Mouse (Mus musculus): ENCODE data around the gene Blm. TPM values are rescaled to one million over a fixed set of nuclear protein-coding genes. Genes with fewer than 3 reads are reported as not detected.

Gene Blm
- polyA plus RNA-seq, 1 experiment from 2014 or later, result 27.7 TPM

DNA sequence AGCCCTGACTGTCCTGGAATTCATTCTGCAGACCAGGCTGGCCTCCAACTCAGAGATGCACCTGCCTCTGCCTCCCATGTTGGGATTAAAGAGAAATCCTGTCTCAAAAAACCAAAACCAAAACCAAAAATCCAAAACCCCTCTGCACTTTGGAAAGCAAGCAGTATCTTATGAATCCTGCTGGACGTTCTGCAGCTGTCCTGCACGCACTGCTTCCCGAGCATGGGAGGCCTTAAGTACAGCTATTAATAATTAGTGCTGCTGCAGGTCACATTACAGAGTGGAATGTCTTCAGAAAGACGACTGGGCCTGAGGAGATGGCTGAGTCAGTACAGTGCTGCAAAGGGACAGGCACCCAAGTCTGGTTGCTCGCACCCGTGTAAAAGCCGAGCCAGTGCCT is 73.0 kb downstream of the Blm start:
- no peaks in the 10 kb centered on the region for H3K27me3 ChIP-seq (ENCODE audit: control insufficient read depth, insufficient read depth, low read length)
- WGBS (ENCODE audit: insufficient replicate concordance), result 82% methylated on average over 7 of the region's 7 CpGs
- peaks cover 12% of the 10 kb centered on the region for H3K4me1 ChIP-seq (ENCODE audit: control insufficient read depth, insufficient read depth, low read length)
- no peaks in the 10 kb centered on the region for H3K9me3 ChIP-seq (replicated peaks; ENCODE audit: control insufficient read depth, low read length)
- H3K36me3 ChIP-seq (ENCODE audit: control insufficient read depth, insufficient read depth, low read length), result 0 out of 2 replicates have a peak, but pooled peaks cover 3% of the 10 kb centered on the region
- no peak for ATAC-seq (replicated peaks; ENCODE audit: insufficient number of reproducible peaks, low FRiP score, low TSS enrichment)
- H3K4me3 ChIP-seq (ENCODE audit: low read depth, low read length), result no peak overlapping the region
- no peak overlapping the region for H3K4me2 ChIP-seq
- no peak overlapping the region for H3K9ac ChIP-seq (ENCODE audit: low read depth, low read length)
- no peak overlapping the region for H3K27ac ChIP-seq (ENCODE audit: low read depth, low read length)

DNA sequence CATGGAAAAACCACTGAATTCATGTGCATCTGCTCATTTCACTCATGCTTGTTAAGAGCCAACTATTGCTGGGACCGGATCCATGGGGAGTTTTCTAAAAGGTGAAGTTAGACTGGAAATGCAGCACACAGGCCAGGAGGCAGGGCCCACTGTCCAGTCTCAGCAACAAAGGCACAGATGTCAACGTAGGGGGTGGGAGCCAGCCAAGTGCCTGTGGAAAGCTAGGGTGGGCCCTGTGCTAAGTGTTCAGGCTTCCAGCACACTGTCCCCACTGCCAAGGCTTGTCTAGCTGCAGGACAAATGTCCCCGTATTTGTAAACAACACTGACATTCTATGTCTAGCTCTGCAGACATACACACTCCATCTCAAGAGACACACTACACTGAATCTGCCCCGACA is 74.0 kb downstream of the Blm start:
- Histone ChIP-seq H3K36me3 (ENCODE audit: control insufficient read depth, insufficient read depth, low read length) (0 out of 2 replicates have a peak, but pooled peaks cover 3% of the 10 kb centered on the region), H3K27ac (ENCODE audit: low read depth, low read length) (no peak overlapping the region), H3K4me3 (ENCODE audit: low read depth, low read length) (no peak overlapping the region), H3K27me3 (ENCODE audit: control insufficient read depth, insufficient read depth, low read length) (no peaks in the 10 kb centered on the region), H3K9me3 (replicated peaks; ENCODE audit: control insufficient read depth, low read length) (no peaks in the 10 kb centered on the region), H3K4me1 (ENCODE audit: control insufficient read depth, insufficient read depth, low read length) (peaks cover 19% of the 10 kb centered on the region), H3K4me2 (no peak overlapping the region), H3K9ac (ENCODE audit: low read depth, low read length) (no peak overlapping the region)
- 85% methylated on average over 4 of the region's 4 CpGs for WGBS (ENCODE audit: insufficient replicate concordance)
- ATAC-seq (replicated peaks; ENCODE audit: insufficient number of reproducible peaks, low FRiP score, low TSS enrichment), result no peak

DNA sequence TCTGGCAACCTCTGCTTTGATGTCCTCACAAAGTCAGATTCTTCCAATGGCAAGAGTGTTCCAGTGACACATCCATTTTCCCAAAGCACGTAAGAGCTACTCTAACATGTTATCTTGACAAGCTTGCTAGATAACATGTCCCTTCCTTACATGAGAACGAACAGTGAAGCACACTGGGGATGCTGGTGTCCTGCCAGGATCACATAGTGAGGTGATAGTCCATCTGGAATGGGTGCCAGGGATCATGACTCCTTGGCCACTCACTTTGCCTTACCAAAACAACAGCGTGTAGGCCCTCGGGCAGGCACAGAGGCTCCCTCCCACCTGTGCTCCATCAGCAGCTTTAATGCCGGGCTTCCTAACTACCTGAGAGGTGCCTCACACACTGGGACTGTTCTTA is 74.7 kb downstream of the Blm start:
- Histone ChIP-seq H3K9me3 (replicated peaks; ENCODE audit: control insufficient read depth, low read length) (no peaks in the 10 kb centered on the region), H3K27me3 (ENCODE audit: control insufficient read depth, insufficient read depth, low read length) (no peaks in the 10 kb centered on the region), H3K27ac (ENCODE audit: low read depth, low read length) (no peak overlapping the region), H3K4me3 (ENCODE audit: low read depth, low read length) (no peak overlapping the region), H3K9ac (ENCODE audit: low read depth, low read length) (no peak overlapping the region), H3K36me3 (ENCODE audit: control insufficient read depth, insufficient read depth, low read length) (0 out of 2 replicates have a peak, but pooled peaks cover 3% of the 10 kb centered on the region), H3K4me2 (no peak overlapping the region), H3K4me1 (ENCODE audit: control insufficient read depth, insufficient read depth, low read length) (peaks cover 19% of the 10 kb centered on the region)
- no peak for ATAC-seq (replicated peaks; ENCODE audit: insufficient number of reproducible peaks, low FRiP score, low TSS enrichment)
- WGBS (ENCODE audit: insufficient replicate concordance), result 64% methylated on average over 5 of the region's 5 CpGs

DNA sequence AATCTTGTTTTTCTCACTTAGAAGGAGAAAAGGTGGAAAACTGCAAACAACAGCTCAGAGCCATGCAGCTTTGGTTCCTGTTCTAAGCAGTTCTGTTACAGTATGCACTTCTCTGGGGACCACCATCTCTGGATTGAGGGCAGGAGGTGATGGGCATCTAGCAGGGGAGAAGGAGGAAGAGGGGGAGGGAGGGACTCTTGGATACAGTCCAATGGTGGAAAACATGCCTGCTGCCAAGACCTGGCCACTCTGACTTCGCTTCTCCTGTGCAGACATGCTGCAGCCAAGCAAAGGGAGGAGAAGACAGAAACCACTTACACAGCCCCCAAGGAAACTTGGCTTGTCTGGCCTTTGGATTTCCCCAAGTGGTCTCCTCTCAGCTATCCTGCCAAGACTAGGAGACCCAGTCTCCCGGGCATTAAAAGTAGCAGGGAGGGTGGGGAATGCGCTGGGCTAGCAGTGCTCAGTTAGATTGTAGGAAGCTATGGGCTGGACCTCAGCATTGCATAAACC is 77.0 kb downstream of the Blm start:
- no peak overlapping the region for H3K4me3 ChIP-seq (ENCODE audit: low read depth, low read length)
- peak overlapping the region; percentile 67; the same call in 1 of the 2 replicates for H3K27ac ChIP-seq (ENCODE audit: low read depth, low read length)
- 0 out of 2 replicates have a peak overlapping the region, but pooled peaks have one; percentile 24 for H3K9ac ChIP-seq (ENCODE audit: low read depth, low read length)
- peaks cover 19% of the 10 kb centered on the region for H3K4me1 ChIP-seq (ENCODE audit: control insufficient read depth, insufficient read depth, low read length)
- ATAC-seq (replicated peaks; ENCODE audit: insufficient number of reproducible peaks, low FRiP score, low TSS enrichment), result no peak
- 70% methylated on average over 3 of the region's 3 CpGs for WGBS (ENCODE audit: insufficient replicate concordance)
- no peak overlapping the region for H3K4me2 ChIP-seq
- H3K27me3 ChIP-seq (ENCODE audit: control insufficient read depth, insufficient read depth, low read length), result no peaks in the 10 kb centered on the region
- H3K36me3 ChIP-seq (ENCODE audit: control insufficient read depth, insufficient read depth, low read length), result peaks cover 5% of the 10 kb centered on the region
- no peaks in the 10 kb centered on the region for H3K9me3 ChIP-seq (replicated peaks; ENCODE audit: control insufficient read depth, low read length)

DNA sequence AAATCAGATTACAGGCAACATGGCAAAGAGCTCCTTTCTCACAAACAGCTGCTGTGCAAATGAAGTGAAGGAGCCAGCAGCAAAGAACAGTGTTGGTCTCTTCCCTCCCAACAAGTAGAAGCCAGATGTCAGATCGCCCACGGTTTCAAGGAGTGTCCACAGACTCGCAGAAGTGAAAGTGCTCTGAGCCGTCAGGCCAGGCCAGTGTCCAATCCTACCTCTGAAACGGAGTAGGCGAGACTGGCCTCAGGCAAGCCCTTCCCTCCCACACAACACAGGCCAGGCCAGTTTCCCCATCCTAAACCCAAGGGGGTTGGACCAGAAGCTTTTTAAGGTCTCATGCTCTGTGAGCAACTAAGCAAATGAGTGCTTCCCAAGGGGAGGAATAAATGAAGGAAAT is 77.7 kb downstream of the Blm start:
- H3K4me3 ChIP-seq (ENCODE audit: low read depth, low read length), result no peak overlapping the region
- no peak for ATAC-seq (replicated peaks; ENCODE audit: insufficient number of reproducible peaks, low FRiP score, low TSS enrichment)
- no peaks in the 10 kb centered on the region for H3K27me3 ChIP-seq (ENCODE audit: control insufficient read depth, insufficient read depth, low read length)
- 63% methylated on average over 6 of the region's 6 CpGs for WGBS (ENCODE audit: insufficient replicate concordance)
- H3K4me1 ChIP-seq (ENCODE audit: control insufficient read depth, insufficient read depth, low read length), result peaks cover 21% of the 10 kb centered on the region
- H3K36me3 ChIP-seq (ENCODE audit: control insufficient read depth, insufficient read depth, low read length), result peaks cover 6% of the 10 kb centered on the region
- no peak overlapping the region for H3K9ac ChIP-seq (ENCODE audit: low read depth, low read length)
- no peak overlapping the region for H3K27ac ChIP-seq (ENCODE audit: low read depth, low read length)
- no peaks in the 10 kb centered on the region for H3K9me3 ChIP-seq (replicated peaks; ENCODE audit: control insufficient read depth, low read length)
- no peak overlapping the region for H3K4me2 ChIP-seq

DNA sequence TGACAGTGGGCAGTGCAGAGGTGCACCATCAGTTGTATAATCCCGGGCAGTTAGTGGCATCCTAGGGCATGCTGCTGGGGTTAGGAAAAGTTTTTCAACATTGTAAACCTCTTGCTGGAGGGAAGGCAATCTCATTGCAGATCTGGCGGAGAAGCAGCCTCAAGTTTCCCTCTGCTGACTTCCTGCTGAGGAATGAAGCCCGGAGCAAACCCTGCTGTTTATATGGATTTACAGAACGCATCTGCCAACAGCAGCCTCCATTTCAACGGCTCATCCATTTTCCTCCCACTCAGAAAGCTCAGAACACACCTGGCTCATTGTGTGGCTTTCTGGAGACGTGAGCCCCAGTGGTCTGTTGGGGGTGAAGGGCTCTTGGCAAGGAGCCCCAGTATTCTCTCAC is 78.6 kb downstream of the Blm start:
- H3K4me2 ChIP-seq, result no peak overlapping the region
- 60% methylated on average over 6 of the region's 6 CpGs for WGBS (ENCODE audit: insufficient replicate concordance)
- H3K9ac ChIP-seq (ENCODE audit: low read depth, low read length), result no peak overlapping the region
- H3K9me3 ChIP-seq (replicated peaks; ENCODE audit: control insufficient read depth, low read length), result no peaks in the 10 kb centered on the region
- no peak for ATAC-seq (replicated peaks; ENCODE audit: insufficient number of reproducible peaks, low FRiP score, low TSS enrichment)
- peaks cover 29% of the 10 kb centered on the region for H3K4me1 ChIP-seq (ENCODE audit: control insufficient read depth, insufficient read depth, low read length)
- H3K36me3 ChIP-seq (ENCODE audit: control insufficient read depth, insufficient read depth, low read length), result peaks cover 8% of the 10 kb centered on the region
- H3K27me3 ChIP-seq (ENCODE audit: control insufficient read depth, insufficient read depth, low read length), result no peaks in the 10 kb centered on the region
- H3K4me3 ChIP-seq (ENCODE audit: low read depth, low read length), result no peak overlapping the region
- H3K27ac ChIP-seq (ENCODE audit: low read depth, low read length), result 0 out of 2 replicates have a peak overlapping the region, but pooled peaks have one; percentile 37

DNA sequence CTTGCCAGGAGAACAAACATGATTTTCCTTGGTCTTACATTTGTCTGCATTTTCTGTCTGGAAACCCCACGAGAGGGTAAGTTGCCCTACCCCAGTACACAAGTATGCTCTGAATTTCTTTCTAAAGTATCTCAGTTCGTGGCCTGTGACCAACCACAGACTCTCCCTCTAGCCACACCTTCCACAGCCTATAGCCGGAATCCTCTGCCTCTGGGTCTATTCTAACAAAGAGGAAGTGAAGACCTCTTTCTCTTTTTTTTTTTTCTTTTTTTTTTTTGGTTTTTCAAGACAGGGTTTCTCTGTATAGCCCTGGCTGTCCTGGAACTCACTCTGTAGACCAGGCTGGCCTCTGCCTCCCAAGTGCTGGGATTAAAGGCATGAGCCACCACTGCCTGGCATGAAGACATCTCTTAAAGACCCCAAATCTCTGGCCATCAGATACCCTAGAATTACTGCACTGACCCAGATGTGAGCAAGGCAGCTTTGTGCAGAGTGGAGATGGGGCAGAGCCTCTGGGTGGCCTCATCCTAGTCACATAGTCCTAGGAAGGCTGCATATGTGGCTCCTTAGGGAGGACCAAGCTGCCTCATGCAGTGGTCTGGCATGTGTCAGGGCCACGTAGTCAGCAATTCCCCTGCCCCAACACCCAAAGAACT is 79.3 kb downstream of the Blm start:
- Histone ChIP-seq H3K4me1 (ENCODE audit: control insufficient read depth, insufficient read depth, low read length) (peaks cover 36% of the 10 kb centered on the region), H3K27ac (ENCODE audit: low read depth, low read length) (0 out of 2 replicates have a peak overlapping the region, but pooled peaks have one; percentile 37), H3K4me2 (no peak overlapping the region), H3K4me3 (ENCODE audit: low read depth, low read length) (no peak overlapping the region), H3K9me3 (replicated peaks; ENCODE audit: control insufficient read depth, low read length) (no peaks in the 10 kb centered on the region), H3K27me3 (ENCODE audit: control insufficient read depth, insufficient read depth, low read length) (no peaks in the 10 kb centered on the region), H3K9ac (ENCODE audit: low read depth, low read length) (no peak overlapping the region), H3K36me3 (ENCODE audit: control insufficient read depth, insufficient read depth, low read length) (peaks cover 8% of the 10 kb centered on the region)
- no peak for ATAC-seq (replicated peaks; ENCODE audit: insufficient number of reproducible peaks, low FRiP score, low TSS enrichment)
- WGBS (ENCODE audit: insufficient replicate concordance), result 50% methylated on average over 4 of the region's 4 CpGs

DNA sequence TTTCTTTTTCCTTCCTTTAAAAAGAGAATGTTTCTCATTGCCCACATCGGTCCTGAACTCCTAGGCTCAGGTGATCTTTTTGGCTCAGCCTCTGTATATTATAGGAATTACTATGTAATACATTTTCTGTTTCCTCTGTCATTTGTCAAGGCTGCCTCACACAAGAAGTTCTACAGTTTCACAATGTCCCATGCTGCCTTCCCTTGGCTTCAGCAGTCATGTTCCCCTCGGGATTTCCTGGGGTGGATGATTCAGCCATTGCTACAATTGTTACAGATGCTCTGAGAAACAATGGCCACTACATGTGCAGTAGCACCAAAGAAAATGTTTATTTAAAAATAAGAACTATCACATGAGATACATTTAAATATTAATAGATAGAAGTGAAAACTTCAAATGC is 80.1 kb downstream of the Blm start:
- Histone ChIP-seq H3K4me2 (no peak overlapping the region), H3K27ac (ENCODE audit: low read depth, low read length) (no peak overlapping the region), H3K4me1 (ENCODE audit: control insufficient read depth, insufficient read depth, low read length) (peaks cover 37% of the 10 kb centered on the region), H3K4me3 (ENCODE audit: low read depth, low read length) (no peak overlapping the region), H3K9ac (ENCODE audit: low read depth, low read length) (no peak overlapping the region), H3K36me3 (ENCODE audit: control insufficient read depth, insufficient read depth, low read length) (peaks cover 8% of the 10 kb centered on the region), H3K9me3 (replicated peaks; ENCODE audit: control insufficient read depth, low read length) (no peaks in the 10 kb centered on the region), H3K27me3 (ENCODE audit: control insufficient read depth, insufficient read depth, low read length) (no peaks in the 10 kb centered on the region)
- no peak for ATAC-seq (replicated peaks; ENCODE audit: insufficient number of reproducible peaks, low FRiP score, low TSS enrichment)
- 85% methylated on average over 2 of the region's 2 CpGs for WGBS (ENCODE audit: insufficient replicate concordance)

DNA sequence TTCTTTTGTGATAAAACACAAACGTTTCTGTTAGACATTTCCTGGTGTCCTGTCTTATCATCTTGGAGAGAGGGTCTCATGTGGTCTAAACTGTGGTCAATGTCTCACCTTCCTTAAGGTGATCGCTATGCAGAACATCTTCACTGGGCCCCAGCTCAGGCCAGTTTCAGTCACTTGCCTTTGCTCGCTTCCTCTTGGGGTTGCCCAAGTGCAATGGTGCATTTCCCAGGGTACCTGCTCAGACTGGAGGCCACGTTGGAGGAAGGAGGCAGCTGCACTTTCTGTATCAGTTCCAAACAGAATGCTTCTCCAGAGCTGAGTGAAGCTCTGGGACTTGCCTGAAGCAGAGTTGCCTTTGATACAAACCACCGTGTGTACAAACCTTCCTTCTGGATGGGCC is 80.9 kb downstream of the Blm start:
- Histone ChIP-seq H3K4me3 (ENCODE audit: low read depth, low read length) (no peak overlapping the region), H3K9me3 (replicated peaks; ENCODE audit: control insufficient read depth, low read length) (no peaks in the 10 kb centered on the region), H3K4me2 (no peak overlapping the region), H3K27me3 (ENCODE audit: control insufficient read depth, insufficient read depth, low read length) (no peaks in the 10 kb centered on the region), H3K4me1 (ENCODE audit: control insufficient read depth, insufficient read depth, low read length) (peaks cover 41% of the 10 kb centered on the region), H3K36me3 (ENCODE audit: control insufficient read depth, insufficient read depth, low read length) (peaks cover 8% of the 10 kb centered on the region), H3K27ac (ENCODE audit: low read depth, low read length) (no peak overlapping the region), H3K9ac (ENCODE audit: low read depth, low read length) (no peak overlapping the region)
- 86% methylated on average over 5 of the region's 5 CpGs for WGBS (ENCODE audit: insufficient replicate concordance)
- ATAC-seq (replicated peaks; ENCODE audit: insufficient number of reproducible peaks, low FRiP score, low TSS enrichment), result no peak
